Mouse (Mus musculus) right cerebral cortex, postnatal 10 days (tissue): ENCODE data around the gene Ap3b1.
"Not testable (repeated sequence)": the region's sequence is repeated elsewhere in the genome, so short reads cannot be mapped to it uniquely, and the experiment has no call there.

Experiments used
- DNase-seq, 2 experiments: peaks; one replicate each; pipeline ENCODE4 v3.0.0; 2021; ENCODE audit warnings: low spot score in 2 of 2

Ap3b1 gene

DNA sequence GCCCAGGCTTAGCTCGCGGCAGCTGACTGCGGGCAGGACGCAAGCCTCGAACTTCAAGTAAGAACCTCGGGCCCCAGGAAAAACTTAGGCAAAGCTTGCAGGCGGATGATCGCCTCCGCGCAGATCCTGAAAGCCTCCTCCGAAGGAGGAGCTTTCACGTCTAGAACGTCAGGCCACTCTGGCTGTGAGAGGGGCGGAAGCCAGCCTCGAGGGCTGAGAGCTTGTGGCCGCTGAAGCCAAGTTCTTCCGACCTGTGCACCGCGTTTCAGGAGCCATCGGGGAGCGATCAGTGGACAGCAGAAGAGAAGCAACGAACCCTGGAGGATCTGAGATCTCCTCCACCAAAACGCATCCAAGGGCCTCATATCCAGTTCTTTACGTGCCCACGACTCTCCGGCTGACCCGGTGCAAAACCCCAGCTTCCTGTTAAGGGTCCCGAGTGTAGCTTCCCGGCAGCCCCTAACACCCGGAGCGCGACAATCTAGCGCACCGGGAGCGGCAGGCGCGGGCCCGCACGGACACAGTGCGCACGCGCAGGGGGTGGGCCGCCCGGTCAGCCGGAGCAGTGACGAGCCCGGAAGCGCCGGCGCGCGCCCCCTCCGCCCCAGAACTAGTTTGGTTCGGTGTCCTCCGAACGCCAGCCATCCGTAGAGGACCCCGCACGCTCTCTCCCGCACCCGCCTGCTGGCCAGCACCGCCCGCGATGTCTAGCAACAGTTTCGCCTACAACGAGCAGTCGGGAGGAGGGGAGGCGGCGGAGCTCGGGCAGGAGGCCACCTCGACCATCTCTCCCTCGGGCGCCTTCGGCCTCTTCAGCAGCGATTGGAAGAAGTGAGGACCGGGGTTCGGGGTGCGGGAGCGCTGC lies at the start of gene Ap3b1:
TSS of gene Ap3b1 (plus strand) at position 560 of the 865 bp plus-strand sequence.
- peak; percentile 93 to 94 for DNase-seq

DNA sequence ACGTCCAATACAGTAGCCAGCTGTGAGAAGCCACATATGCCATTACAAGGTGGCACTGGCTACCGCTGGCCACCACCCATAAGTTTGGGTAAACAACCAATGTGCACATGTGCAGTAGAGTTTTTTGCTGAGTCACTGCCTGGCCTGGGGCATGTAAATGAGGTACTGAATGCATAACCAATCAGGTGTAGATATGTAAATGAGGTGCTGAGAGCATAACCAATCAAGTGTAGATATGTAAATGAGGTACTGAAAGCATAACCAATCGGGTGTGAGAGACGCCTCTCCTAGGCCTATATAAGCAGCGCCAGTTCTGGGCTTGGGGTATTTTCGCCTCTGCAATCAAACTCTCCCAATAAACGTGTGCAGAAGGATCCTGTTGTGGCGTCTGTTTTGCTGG lies 45.9 kb upstream of the Ap3b1 start:
- not testable (repeated sequence) for DNase-seq

DNA sequence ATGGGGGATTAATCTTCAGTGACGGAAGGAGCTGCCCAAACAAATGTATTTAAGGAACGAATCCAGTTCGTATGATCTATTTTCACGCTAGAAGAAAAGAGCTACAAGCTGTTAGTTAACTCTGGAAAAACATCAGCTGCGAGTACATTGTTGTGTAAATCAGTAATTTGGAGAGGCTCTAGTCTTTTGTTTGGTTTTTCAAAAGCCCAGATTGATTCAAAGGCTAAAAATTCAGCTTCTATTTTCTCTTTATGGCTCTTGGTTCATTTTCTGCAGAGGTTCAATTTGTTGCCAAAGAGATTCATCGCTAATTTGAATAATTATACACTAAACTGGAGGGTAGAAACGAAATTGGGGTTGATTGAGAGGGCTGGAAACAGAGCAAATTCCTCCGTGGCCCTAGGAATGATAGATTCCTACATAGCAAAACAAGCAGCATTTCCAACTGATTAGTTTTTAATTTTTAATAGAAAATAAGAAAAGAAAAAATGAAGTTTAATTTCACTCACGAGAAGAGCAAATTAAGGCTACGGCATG lies 41.7 kb upstream of the Ap3b1 start:
- no peak for DNase-seq

DNA sequence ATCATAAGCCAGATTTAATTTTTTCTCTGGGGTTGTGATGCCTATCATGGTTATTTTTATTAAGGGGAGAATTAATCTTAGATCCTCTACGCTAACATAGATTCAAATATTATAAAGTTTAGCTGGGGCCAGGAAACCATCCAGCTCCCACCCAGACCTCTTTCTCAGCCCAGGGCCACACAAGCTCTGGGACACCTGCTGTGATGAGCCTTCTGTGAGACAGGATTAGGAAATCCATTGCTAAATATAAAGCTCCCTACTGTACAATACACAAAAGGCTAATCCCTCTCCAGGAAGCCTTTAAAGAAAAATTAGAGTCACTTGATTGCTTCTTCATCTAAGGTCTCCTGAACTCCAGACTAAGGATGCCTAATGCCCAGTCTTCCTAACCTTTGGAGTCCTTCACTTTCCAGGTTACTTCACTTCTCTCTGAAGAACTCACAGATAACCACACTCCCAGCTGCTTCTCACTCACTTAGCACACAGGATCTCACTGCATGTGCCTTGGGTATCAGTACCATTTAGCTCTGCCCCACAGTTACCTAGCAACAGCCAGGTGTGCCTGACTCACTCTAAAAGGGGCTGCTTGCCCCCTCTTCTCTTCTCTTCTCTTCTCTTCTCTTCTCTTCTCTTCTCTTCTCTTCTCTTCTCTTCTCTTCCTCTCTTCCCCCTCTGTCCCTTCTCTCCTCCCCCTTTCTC lies 37.5 kb upstream of the Ap3b1 start:
- DNase-seq: no peak

DNA sequence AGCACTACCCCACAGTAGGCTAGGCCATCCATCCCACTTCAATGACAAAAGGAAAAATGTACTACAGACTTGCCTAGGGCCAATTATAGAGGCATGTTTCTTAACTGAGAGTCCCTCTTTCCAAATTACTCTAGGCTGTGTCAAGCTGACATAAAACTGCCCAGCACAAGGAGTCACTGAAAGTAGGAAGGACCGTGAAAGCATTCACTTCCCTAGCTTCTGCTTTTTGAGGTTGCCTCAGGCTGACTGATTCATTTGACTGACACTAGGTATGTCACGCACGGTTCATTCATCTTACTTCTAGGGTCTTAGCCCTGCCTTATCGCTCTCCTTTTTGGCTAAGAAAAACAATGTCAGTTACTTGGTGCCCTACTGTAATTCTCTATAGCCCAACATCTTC lies 36.3 kb upstream of the Ap3b1 start:
- DNase-seq: no peak

DNA sequence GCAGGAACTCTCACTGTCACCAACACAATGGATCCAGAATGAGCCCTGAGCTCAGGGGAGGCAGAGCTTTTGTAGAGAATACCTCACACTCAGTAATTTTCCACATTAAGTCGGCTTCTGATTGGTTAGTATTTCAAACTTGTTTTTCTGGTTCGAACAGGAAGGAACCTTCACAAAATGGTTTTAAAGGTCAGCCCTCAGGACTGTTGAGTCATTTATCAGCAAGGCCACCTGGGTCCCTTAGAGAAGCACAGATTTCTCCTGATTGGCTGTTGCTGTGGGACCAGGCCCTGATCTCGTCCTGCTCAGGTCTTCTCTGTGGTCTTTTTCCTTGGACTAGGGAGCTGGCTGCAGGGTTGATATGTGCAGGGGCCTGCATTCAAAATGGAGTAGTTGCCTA lies 30.7 kb upstream of the Ap3b1 start:
- no peak for DNase-seq

DNA sequence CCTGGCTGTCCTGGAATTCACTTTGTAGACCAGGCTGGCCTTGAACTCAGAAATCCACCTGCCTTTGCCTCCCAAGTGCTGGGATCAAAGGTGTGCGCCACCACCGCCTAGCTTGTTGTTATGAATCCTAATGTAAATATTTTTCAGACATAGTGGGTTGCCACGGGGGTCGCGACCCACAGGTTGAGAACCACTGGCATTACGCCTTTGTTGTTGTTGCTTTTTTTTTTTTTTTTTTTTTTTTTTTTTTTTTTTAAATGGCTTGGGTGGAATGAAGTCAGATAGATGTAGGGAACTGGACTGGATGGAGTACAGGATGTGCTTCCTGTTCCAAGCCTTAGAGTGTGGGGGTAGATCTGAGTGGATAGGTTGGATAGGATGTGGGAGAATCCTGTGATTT lies 29.8 kb upstream of the Ap3b1 start:
- DNase-seq: not testable (repeated sequence)

DNA sequence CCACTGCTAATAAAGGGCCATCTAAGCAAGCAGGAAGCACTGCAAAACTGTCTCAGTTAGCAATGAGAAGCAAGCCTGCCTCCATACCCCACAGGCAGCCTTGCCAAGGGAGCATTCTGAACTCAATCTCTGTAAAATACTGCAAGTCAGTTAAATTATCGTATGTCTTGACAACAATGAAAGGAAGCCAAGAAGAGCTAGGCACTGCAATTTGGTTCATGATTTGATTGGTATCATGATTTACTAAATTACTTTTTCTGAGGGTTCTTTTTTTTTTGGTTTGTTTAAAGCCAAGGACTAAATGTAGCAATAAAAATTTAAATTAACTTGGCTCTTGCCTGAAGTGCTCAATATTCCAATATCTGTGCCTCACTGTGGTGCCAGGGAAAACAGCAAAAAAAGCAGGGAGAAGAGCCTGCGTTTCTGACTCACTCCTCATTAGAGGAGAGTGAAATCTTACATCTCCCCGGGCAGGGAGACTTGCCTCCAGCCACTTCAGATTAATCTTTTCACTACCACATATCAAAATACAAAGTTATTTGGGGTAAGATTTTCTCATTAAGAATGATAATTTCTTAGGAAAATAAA lies 28.3 kb upstream of the Ap3b1 start:
- no peak for DNase-seq

DNA sequence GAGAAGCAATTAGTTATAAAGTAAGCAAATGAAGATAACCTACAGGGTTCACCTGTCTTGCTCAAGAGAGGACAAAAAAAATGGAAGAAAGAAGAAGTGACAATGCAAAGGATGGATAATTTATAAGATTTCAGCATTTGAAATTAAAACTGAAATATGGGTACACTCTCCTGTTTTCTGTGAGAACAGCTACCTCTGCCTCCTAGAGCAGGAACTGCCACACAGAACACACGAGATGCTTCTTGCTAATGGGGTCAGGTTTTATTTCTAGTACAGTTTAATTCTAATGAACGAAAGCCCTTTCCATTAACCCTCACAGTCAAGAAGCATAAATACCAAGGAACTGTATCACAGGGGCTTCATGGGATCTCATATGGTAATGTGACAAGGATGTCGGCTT lies 20.4 kb upstream of the Ap3b1 start:
- DNase-seq: no peak

DNA sequence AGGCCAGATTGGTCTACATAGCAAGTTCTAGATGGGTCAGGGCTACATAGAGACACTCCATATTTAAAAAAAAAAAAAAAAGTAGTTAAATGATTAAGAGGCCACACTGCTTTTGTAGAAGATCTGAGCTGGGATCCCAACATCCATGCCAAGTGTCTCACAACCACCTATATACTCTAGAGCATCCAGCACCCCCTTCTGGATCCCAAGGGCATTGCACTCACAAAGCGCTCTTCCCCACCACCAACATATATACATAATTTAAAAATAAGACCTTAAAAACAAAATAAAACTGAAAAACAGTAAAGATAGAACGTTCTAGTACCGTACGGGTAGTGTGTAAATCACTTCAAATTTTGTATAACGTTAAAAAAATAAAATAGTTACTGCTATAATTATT lies 15.6 kb upstream of the Ap3b1 start:
- DNase-seq: no peak

DNA sequence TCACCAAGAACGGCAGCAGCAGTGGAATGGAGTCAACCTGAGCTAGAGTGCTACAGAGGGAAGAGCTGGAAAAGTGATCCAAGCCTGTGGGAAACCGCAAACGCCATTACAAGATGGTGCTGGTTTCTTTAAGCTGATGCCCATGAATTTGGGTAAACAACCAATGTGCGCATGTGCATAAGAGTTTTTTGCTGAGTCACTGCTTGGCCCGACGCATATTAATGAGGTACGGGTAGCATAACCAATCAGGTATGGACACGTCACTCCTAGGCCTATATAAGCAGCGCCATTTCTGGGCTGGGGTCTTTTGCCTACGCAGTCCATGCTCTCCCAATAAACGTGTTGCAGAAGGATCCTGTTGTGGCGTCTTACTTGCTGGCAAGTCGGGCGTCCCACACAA lies 14.2 kb upstream of the Ap3b1 start:
- DNase-seq: not testable (repeated sequence)

DNA sequence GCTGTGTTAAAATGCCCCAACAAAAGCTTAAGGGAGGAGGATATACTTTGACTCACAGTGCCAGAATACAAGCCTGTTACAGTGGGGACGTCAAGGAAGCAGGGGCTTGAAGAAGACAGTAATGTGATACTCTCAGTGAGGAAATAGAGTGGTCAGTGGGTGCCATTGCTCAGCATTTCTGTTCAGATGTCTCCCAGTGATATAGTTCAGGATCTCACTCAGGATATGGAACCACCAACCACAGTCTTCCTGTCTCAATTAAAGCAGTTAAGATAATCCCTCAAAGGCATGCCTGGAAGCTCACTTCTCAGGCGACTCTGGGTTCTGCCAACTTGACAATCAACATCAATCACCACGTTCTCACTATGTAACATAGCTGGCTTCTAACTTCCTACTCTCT lies 4.2 kb upstream of the Ap3b1 start:
- DNase-seq: no peak

DNA sequence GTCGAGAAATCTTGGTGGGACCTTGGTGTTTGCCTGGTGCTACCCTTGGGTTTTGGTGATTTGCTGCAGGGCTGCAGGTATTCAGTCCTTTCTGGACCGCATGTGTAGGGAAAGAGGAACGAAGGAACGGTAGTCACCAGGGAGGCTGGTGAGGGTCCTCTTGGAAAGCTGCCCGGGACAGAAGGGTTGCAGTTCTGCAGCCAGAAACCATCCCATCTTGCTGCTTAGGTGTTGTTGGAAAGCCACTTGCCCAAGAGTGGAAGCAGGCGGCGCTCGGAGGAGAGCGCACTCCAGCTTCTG lies 709 bp upstream of the Ap3b1 start:
- peak in 1 of 2 experiments; percentile 50 for DNase-seq

DNA sequence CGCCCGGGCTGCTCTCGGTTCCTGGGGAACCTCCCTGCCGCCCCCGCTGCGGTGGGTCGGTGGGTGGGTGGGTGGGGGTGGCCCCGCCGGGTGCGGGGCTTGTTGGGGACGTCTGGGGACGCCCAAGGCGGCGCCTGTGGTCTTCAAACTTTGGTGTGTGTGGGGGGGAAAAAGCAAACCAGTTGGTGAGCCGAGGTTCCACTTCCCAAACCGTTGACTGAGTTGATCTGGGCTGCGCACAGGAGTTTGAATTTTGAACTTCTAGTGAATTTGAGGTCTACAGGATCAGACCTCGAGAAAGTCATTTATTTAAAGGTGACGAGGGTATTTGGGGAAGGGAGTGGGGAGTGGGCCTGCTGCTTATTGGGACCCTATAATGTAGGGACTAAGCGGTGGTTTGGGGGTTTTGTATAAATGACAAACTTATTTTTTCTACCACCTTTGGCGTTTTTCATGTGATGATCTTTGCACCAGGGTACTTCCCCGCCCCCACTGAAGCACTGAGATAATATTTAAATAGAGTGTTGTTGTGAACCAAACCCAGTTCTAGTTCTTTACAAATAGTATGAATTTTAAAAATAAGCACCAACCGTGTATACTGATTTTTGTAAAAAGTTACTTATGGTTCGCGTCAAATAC lies 641 bp downstream of the Ap3b1 start:
- DNase-seq: no peak

DNA sequence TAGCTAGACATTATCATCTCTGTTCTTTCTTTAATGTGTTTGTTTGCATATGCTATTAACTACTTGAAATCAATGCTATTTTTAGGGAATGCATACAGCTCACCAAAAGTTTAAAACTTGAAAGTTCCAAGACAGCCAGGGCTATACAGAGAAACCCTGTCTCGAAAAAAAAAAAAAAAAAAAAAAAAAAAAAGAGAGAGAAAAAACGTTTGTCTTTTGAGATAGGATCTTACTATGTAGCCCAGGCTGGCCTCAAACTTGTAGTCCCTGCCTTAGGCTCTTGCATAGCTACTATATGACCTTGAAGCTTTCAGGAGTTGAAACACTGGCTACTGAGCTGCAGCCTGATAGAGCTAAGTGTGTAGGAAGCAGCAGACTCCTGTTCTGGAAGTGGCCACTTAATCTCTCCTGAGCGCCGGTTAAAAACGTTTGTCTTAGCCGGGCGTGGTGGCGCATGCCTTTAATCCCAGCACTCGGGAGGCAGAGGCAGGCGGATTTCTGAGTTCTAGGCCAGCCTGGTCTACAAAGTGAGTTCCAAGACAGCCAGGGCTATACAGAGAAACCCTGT lies 2.3 kb downstream of the Ap3b1 start:
- not testable (repeated sequence) for DNase-seq

DNA sequence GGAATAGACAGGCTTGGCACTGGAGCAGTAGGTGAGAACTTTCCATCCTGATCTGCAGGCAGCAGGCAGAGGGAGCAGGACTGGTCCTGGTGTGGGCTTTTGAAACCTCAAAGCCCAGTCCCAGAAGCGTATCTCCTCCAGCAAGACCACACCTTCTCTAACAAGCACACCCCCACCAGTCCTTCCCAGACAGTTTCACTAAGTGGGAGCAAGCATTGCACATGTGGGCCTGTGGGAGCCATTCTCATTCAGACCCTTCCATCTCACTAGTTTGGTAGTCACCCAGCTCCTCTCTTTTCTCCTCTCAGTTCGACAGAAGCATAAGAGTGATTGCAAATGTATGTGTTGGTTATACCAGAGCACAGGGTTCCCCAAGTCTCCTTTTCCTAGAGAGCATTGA lies 5.6 kb downstream of the Ap3b1 start:
- DNase-seq: no peak

DNA sequence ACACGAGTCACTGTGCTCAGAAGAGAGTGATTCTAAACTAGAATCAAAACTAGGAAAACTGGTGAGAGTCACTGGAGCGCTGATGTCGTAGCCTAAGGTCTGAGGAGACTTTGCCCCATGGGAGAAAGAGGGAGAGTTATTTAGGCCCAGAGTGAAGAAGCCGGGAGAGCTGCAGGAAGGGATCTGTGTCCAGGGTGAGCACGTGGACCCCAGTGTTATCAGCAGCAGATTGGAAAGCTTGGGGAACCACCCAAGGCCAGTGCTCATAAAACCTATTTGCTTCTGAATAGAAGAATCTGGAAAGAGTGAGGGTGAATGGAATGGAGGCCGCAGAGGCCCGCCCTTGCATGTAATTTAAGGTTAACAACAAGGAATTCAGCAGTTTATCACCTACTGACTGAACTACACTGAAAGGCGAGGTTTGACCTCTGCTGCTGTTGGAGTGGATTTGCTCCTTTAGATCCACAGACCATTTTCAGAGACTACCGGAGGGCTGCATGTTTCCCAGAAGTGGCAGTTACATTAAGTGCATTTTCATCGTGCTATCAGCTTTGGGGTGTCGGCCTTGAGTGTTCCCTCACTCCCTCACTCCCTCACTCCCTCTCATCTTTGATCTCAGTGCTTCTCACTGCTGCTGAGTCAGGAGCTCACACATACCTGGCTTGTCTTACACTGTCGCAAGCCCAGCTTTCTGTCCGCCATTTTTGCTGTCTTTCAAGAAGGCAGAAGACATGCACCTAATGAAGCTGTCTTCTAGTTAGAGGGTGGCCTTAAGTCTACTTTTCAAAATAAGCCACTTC lies 6.5 kb downstream of the Ap3b1 start:
- DNase-seq: no peak

DNA sequence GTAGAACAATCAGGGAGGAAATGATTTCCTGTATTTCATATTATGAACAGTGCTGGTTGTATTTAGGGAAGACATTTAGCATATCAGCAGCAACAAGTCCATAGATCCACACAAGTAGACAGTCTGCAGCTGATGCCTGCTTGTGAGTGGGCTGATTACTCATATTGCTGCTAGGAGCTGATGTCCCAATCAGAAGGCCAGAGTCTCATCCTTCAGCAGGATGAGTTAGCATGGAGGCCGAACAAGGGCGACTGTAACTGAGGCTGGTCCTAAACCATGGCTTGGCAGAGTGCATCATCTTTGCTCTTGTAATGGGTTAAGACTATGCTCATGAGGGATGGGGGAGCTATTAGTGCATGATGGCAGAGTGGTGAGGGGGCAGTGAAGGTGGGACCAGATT lies 9.1 kb downstream of the Ap3b1 start:
- DNase-seq: peak in 1 of 2 experiments; percentile 31

DNA sequence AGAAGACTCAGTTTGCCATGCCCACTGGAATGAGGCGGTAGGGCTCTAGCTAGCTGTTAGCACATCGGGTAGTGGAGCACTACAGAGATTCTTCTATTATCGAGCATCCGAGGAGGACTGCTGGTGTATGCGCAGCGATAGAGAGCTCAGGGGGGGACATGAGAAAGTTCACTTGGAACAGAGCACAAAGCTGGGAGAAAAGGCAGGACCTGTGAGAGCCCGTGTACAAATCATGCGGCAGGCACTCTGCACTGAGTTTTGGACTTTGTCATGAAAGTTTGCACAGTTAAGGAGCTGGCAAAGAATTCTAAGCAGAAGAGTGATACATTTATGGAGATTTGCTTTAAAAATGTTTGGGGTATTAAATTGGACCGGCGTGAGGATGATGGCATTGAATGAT lies 11.8 kb downstream of the Ap3b1 start:
- peak in 1 of 2 experiments; percentile 12 for DNase-seq

DNA sequence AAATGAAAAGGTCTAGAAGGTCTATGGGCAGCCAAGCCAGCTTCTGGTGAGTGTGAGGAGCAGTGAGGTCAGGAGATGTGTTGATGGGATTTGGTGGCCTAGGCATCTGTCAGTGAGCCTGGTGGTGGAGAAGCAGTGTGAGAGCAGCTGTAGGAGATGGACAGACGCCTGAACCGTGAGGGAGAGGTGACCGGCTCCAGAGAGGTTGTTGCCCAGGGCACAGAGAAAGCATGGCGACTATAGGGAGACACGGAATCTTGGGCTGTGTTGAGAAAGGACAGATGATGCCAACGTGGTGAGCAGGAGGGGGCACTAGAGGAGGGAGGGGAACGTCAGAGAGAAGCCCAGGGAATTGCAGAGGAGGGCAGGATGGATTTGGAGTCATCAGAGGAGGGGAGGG lies 13.3 kb downstream of the Ap3b1 start:
- peak in 1 of 2 experiments; percentile 22 for DNase-seq

DNA sequence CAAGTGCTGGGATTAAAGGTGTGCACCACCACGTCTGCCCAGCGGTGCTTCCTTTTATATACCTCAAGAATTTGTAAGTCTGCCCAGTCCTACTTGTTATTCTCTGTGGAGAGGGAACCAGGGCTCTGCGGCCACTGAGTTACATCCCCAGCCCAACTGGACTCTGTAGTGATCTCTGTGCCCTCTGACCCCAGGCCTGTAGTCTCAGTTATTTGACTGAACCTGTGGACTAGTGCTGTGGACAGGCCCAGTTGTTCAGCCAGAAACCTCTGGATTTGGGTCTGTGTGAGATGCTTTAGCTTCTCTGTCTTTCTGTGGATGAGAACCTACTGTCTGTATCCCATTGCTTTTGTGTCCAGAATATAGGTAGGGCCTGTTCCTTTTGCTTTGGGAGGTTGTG lies 15.4 kb downstream of the Ap3b1 start:
- DNase-seq: no peak
